Mouse (Mus musculus): ENCODE data around the gene Ddx39.

GRCm38 (mm10) chr8:83722631-83723030, 7.7 kb downstream of the Ddx39 start:
- TF ChIP-seq CTCF (conservative IDR thresholded peaks at IDR 0.05; ENCODE audit: low read length) (no peak), NANOG (IDR thresholded peaks at IDR 0.05; ENCODE audit: borderline replicate concordance, low read length) (no peak), POU5F1 (IDR thresholded peaks at IDR 0.05; ENCODE audit: borderline replicate concordance, low read length) (no peak)
